Mouse (Mus musculus): ENCODE data around the gene Tbx2.

Tbx2 gene

GRCm38 (mm10) chr11:85825031-85825430 is 7.3 kb upstream of the Tbx2 start:
- DNase-seq (ENCODE audit: low read depth in 1 of 2, low spot score in 2 of 2) = no peak

DNA sequence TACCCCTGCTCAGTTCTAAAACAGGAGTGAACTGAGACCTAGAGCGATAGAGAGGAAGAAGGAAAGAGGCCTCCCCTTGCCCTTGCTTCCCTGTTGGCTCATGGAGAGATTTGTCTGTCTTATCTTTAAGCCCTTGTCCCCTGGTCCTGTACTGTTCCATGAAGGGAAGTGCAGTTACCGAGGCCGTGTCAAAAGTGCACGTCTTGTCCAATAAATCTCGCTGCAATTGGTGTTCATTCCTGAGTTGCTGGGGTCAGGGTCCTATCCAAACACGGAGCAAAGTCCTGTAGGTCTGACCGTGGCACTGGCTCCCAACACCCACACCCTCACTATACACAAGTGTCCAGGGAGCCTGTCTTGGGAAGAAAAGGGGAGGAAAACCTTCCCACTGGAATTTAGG is 6.5 kb upstream of the Tbx2 start:
- DNase-seq (ENCODE audit: low read depth in 1 of 2, low spot score in 2 of 2) = no peak

GRCm38 (mm10) chr11:85827342-85827741 is 5.0 kb upstream of the Tbx2 start:
- no peak for DNase-seq (ENCODE audit: low read depth in 1 of 2, low spot score in 2 of 2)

- no peak for DNase-seq (ENCODE audit: low read depth in 1 of 2, low spot score in 2 of 2)
Observed at GRCm38 (mm10) chr11:85828691-85829519, 3.4 kb upstream of the Tbx2 start.

DNA sequence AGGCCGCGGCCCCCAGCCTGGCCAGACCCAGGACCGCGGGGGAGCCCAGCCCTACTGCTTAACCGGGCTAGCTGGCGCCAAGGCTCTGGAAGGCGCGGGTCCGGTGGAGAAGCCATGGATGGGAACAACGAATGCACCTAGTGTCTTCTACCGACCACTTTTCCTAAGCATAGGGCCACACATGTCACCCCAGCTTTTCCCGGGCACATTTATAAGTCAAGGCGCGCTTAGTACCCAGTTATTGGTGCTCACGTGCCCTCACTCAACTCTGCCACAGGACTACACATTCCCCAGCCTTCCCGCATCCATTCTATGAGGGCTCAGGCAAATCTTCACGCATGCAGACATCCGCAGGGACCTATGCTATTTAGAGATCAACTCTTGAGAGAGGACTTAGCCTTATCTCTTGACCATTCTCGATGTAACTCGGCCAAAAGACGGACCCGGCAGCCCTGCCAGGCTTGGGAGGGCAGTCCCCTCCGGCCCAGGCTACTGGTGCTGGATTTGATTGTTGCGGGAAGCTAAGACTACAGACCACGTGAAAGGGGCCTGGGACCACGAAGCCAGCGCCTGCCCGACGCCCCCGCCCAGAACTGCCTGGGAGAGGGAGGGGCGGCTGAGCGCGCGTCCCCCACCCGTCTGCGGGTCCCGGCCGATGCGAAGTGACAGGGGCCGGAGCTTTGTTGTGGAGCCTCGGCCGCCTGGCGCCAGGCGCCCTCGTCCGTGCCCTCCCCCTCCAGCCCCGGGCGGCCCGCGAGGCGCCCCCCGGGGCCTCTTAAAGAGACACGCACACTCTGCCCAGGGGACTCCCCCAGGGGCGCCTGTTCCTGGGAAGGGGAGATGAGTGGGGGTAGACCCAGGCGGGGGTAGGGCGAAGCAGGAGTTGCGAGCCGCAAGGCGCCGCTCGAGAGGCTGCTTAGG is 2.6 kb upstream of the Tbx2 start:
- DNase-seq (ENCODE audit: low read depth in 1 of 2, low spot score in 2 of 2) = no peak

GRCm38 (mm10) chr11:85830901-85831341 is 1.4 kb upstream of the Tbx2 start:
- DNase-seq (ENCODE audit: low read depth in 1 of 2, low spot score in 2 of 2) = no peak

GRCm38 (mm10) chr11:85831656-85832230 is 608 bp upstream of the Tbx2 start:
- no peak for DNase-seq (ENCODE audit: low read depth in 1 of 2, low spot score in 2 of 2)

DNA sequence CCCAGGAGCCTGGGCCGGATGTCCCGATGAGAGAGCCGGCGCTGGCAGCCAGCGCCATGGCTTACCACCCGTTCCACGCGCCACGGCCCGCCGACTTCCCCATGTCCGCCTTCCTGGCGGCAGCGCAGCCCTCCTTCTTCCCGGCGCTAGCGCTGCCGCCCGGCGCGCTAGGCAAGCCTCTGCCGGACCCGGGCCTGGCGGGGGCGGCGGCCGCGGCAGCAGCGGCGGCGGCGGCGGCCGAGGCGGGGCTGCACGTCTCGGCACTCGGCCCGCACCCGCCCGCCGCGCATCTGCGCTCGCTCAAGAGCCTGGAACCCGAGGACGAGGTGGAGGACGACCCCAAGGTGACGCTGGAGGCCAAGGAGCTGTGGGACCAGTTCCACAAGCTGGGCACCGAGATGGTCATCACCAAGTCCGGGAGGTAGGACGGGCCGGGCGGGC is 750 bp downstream of the Tbx2 start:
- DNase-seq (ENCODE audit: low read depth in 1 of 2, low spot score in 2 of 2) = no peak

- no peak for DNase-seq (ENCODE audit: low read depth in 1 of 2, low spot score in 2 of 2)
Observed at GRCm38 (mm10) chr11:85833761-85834385, 1.5 kb downstream of the Tbx2 start.

DNA sequence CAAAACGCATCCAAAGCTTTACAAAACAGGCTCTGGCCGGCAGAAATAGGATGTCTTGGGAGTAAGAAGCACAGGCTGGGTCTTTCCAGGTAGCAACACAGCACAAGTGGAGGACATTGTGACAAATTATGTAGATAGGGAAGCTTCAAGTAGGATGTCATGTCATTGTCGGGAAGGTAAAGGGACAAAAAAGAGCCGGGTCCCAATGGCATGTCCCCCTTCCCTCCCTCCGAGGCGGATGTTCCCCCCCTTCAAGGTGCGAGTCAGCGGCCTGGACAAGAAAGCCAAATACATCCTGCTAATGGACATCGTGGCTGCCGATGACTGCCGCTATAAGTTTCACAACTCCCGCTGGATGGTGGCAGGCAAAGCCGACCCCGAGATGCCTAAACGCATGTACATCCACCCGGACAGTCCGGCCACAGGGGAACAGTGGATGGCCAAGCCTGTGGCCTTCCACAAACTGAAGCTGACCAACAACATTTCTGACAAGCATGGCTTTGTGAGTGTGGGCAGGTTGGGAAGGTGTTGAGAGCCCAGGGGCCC is 2.1 kb downstream of the Tbx2 start:
- no peak for DNase-seq (ENCODE audit: low read depth in 1 of 2, low spot score in 2 of 2)

DNA sequence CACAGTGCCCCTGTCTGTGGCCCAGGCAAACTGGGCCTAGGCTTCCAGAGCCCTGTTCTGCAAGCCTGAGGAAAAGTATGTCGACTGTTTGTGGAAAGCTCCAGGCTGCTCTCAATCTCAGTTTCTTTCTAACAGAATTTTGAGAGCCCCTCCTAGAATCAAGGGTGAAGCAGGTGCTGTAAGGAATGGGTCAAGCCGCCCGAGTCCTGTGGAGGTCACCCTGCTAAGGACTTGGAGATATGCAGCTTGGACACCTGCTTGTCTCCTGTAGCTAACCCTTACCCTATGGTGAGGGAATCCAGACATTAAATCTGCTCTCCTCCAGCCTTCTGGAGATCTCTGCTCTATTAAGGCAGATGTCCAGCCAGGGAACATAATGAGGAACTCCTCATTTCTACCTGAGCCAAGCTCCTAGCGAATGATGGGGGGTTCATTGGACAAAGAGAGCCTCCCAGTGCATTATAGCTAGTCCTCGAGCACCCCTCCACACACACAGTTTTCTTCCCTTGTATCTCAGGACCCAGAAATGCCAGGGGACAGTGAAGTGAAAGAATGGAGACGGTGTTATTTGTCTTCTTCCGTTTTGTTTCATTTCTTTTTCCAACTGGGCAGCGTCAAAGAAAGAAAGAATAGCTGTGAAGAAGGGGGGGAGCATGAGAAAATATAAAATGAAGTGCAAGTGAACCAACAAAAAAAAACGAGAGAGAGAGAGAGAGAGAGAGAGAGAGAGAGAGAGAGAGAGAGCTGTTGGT is 2.8 kb downstream of the Tbx2 start:
- no peak for DNase-seq (ENCODE audit: low read depth in 1 of 2, low spot score in 2 of 2)

- DNase-seq (ENCODE audit: low read depth in 1 of 2, low spot score in 2 of 2) = no peak
Observed at GRCm38 (mm10) chr11:85835753-85836522, 3.6 kb downstream of the Tbx2 start.

DNA sequence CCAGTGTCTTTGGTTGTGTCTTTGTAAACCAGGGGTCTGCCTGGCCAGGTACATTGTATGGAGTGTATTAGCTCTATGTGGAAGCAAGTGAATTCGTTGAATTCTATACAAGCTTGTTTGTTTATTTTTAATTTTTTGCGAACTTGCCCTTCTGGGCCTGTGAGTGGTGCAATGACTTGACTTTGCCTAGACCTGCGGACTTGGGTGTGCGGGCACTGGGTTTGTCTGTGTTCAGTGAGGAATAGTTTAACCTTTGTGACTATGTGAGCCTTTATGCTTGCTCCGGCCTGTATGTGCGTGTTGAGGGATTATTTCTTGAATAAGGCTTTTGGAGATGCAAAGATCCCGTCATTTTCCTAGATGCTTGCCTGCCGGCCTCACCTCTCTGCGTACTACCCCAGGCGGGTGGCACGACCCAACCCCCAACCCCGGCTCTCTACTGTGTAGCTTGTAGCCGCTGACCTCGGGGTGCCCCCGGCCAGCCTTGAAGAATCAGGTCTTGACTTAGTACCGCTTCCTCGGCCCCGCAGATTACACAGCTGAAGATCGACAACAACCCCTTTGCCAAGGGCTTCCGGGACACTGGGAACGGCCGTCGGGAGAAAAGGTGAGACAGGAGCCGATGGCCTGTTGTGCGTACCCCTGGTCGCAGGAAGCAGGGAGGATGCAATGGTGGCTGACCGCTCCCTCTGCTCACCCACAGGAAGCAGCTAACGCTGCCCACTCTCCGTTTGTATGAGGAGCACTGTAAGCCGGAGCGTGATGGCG is 4.4 kb downstream of the Tbx2 start:
- DNase-seq (ENCODE audit: low read depth in 1 of 2, low spot score in 2 of 2) = no peak

- no peak for DNase-seq (ENCODE audit: low read depth in 1 of 2, low spot score in 2 of 2)
Observed at GRCm38 (mm10) chr11:85837291-85837647, 4.9 kb downstream of the Tbx2 start.

DNA sequence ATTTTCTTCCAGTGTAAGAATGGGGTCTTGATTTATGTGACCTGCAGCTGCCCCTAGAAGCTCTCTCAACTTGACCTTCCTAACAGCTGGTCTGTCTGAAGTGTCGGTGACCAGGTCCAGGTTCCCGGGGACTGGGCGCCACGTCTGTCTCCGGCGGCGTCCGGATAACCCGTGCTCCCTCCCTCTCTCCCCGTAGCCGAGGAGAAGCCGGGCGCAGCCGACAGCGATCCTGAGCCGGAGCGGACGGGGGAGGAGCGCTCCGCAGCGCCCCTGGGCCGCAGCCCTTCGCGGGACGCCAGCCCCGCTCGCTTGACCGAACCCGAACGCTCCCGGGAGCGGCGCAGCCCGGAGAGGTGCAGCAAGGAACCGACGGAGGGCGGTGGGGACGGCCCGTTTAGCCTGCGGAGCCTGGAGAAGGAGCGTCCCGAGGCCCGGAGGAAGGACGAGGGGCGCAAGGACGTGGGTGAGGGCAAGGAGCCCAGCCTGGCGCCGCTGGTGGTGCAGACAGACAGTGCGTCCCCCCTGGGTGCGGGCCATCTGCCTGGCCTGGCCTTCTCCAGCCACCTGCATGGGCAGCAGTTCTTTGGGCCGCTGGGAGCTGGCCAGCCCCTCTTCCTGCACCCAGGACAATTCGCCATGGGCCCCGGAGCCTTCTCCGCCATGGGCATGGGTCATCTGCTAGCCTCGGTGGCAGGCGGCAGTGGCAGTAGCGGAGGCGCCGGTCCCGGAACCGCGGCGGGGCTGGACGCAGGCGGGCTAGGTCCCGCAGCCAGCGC is 5.5 kb downstream of the Tbx2 start:
- DNase-seq (ENCODE audit: low read depth in 1 of 2, low spot score in 2 of 2) = no peak

DNA sequence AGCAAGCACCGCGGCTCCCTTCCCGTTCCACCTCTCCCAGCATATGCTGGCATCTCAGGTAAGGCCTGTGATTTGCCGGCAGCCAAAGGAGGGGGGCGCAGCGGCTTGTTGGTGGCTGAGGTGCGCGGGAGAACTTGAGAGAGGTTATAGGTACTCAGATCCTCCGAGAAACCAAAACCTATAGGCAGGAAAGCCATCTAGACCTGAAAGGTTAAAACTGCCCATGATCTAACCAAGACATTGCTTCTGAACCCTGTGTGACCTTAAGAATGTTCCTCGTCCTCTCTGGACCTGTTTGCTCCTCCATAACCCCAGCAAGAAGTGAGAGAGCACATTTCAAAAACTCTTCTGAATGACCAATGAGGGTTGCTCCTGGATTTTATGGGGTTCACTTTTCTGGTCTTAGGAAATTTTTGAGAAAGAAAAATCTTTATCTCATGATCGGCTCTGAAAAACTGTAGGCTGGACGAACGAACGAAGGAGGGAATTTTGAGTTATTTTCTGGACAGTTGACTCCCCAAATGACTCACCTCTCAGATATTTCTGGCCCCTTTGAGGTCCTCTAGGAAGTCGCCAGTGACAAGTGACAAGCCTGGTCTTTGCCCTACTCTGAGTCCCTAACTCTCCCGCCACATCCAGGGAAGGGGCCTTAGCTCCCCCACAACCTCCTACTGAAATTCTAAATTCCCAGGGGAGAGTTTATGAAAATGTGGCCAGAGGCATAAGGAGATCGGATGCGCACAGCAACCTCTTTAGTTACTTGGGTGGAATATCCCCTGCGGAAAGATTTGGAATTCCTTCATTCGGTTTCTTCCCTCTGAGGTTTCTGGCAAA is 6.3 kb downstream of the Tbx2 start:
- DNase-seq (ENCODE audit: low read depth in 1 of 2, low spot score in 2 of 2) = no peak

All from monocyte, adult 2 months (primary cell).